Mouse (Mus musculus) neural tube, embryonic 14.5 days (tissue): ENCODE results near the gene Cd48. TPM values are rescaled to one million over a fixed set of nuclear protein-coding genes. Genes with fewer than 3 reads are reported as not detected.

Source experiments
- ATAC-seq: fragments of 200-750 bp; cut with Nextera tagmentation; 2 replicates; pipeline ENCODE4 v1.8.0; 2017; ENCODE audit warnings: low read depth, mild to moderate bottlenecking, moderate TSS enrichment, moderate library complexity
- H3K27ac ChIP-seq: fragments of 300-500 bp; sonication (generic); 2 replicates; pipeline ENCODE4 v1.5.1; 2014; ENCODE audit warnings: low read depth, mild to moderate bottlenecking, control low read depth, low read length, moderate library complexity, mixed read lengths
- H3K27me3 ChIP-seq: fragments of 300-500 bp; sonication (generic); 2 replicates; pipeline ENCODE4 v1.6.1; 2014; ENCODE audit warnings: low read length; ENCODE audit not compliant: control insufficient read depth, insufficient read depth
- H3K36me3 ChIP-seq: fragments of 300-500 bp; sonication (generic); 2 replicates; pipeline ENCODE4 v1.6.1; 2014; ENCODE audit warnings: low read length, mixed read lengths; ENCODE audit not compliant: control insufficient read depth, insufficient read depth
- H3K4me1 ChIP-seq: fragments of 300-500 bp; sonication (generic); 2 replicates; pipeline ENCODE4 v1.6.1; 2014; ENCODE audit warnings: low read length; ENCODE audit not compliant: control insufficient read depth, insufficient read depth
- H3K4me2 ChIP-seq: fragments of 300-500 bp; sonication (generic); 2 replicates; pipeline ENCODE4 v1.6.1; 2014; ENCODE audit warnings: mild to moderate bottlenecking, low read depth, low read length, control low read depth
- H3K4me3 ChIP-seq: fragments of 300-500 bp; sonication (generic); 2 replicates; pipeline ENCODE4 v1.5.1; 2014; ENCODE audit warnings: low read depth, low read length, control low read depth, mixed read lengths
- H3K9ac ChIP-seq: fragments of 300-500 bp; sonication (generic); replicated peaks from 2 replicates; pipeline ENCODE4 v1.6.1; 2014; ENCODE audit warnings: low read depth, mild to moderate bottlenecking, control low read depth, low read length, mixed read lengths
- H3K9me3 ChIP-seq: fragments of 300-500 bp; sonication (generic); 2 replicates; pipeline ENCODE4 v1.6.1; 2016; ENCODE audit warnings: low read length; ENCODE audit not compliant: control insufficient read depth
- WGBS: fragments of 180-500 bp; shearing (Covaris S2); extraction: QIAGEN DNeasy Blood & Tissue Kit; methylation state at CpG from one replicate; pipeline ENCODE4 v1.1.7; 2014; 5-methylcytosine and 5-hydroxymethylcytosine counted together
- polyA plus RNA-seq: library from polyadenylated mRNA; unstranded; fragments of >200 nt; fragmentation: Nextera tagmentation; extraction: Ambion mirVana; gene quantifications from 2 replicates; pipeline ENCODE4 v1.2.1, GENCODE M21; 2014

Gene Cd48
- polyA plus RNA-seq: 0.40 and 0.98 TPM in 2 replicates

DNA sequence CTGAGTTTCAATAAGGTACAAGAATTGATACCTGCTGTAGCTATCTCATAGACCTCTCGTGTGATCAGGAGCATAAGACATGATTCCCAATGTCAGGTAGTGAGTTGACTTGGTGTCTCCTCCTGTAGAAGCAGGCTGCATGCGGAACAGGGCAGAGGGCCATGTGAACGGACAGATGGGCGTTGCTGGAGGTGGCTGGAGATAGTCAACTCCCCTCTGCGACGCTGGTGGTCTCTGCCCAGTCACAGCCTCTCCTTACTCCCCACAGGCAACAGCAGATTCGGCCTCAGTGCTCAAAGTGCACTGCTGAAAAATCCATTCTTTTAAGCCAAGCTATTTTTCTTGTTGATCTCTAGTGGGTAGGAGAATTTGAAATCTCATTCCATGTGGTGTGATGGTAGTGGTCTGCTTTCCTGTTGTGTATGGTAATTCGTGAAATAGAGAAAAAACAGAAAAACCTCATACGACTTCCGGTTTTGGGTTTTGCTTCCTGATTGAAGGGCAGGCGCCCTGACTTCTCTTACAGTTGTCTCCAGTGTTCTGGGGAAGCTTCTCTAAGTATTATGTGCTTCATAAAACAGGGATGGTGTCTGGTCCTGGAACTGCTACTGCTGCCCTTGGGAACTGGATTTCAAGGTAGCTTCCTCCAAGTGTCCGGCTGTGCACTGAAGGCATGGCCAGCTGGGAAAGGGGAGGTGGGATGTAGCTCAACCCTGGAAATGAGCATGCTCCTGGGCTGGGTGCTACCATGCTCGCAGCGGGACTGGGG lies at the start of gene Cd48:
Gene Cd48 (plus strand): TSS at position 479 of the 769 bp plus-strand sequence.
- H3K4me1 ChIP-seq: no peaks in the 10 kb centered on the region
- H3K36me3 ChIP-seq: no peaks in the 10 kb centered on the region
- 91% methylated on average over 14 of the region's 14 CpGs for WGBS
- H3K27ac ChIP-seq: no peak within 1 kb of the TSS
- no peak within 1 kb of the TSS for H3K4me2 ChIP-seq
- no peaks in the 10 kb centered on the region for H3K27me3 ChIP-seq
- H3K4me3 ChIP-seq: no peak within 1 kb of the TSS
- H3K9ac ChIP-seq: no peak within 1 kb of the TSS
- no peaks in the 10 kb centered on the region for H3K9me3 ChIP-seq
- ATAC-seq: no peak

DNA sequence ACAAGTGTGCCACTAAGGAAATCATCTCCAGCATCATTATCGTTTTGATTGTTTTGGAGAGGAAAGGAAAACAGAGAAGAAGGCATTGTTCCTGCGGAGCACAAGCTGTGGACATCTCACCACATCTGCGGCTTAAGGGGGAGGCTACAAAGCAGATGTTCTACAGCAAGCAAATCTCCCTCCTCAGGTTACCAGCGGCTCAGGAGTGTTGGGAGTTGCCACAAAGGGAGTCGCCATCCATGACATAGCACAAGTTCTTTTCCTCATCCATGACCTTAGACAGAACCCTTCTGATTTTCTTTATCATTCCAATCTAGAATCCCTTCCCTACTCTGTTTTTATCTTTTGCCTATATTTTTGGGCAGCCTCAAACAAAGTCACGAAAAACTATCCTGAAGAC lies 46.1 kb upstream of the Cd48 start:
- WGBS: 75% methylated on average over 6 of the region's 6 CpGs
- H3K4me3 ChIP-seq: no peak overlapping the region

DNA sequence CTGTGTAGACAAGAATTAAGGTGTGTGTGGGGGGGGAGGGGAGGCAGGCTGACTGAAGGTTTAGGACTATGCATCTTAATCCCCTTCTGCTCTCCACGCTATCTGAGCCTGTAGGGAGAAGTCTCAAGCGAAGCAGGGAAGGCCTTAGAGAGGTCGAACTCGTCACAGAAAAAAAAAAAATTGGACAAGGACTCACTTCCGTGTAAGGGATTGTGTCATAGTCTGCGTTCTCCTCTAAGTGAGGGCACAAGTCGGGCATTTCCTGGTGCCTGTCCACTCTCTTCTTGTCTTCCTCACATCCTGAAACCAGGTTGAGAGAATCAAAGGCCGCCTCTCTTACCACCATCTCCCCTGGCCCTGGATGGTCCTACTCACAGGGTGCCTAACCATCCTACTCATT lies 44.7 kb upstream of the Cd48 start:
- no peak overlapping the region for H3K4me2 ChIP-seq
- H3K36me3 ChIP-seq: no peaks in the 10 kb centered on the region
- H3K27me3 ChIP-seq: no peaks in the 10 kb centered on the region
- no peaks in the 10 kb centered on the region for H3K9me3 ChIP-seq
- H3K4me3 ChIP-seq: no peak overlapping the region
- no peak overlapping the region for H3K27ac ChIP-seq
- no peak for ATAC-seq
- no peak overlapping the region for H3K9ac ChIP-seq
- H3K4me1 ChIP-seq: no peaks in the 10 kb centered on the region
- 95% methylated on average over 8 of the region's 8 CpGs for WGBS

More for the DNA sequence above, 46.1 kb upstream of the Cd48 start:
- Histone ChIP-seq H3K4me2 (no peak overlapping the region), H3K27ac (no peak overlapping the region), H3K27me3 (no peaks in the 10 kb centered on the region), H3K9me3 (no peaks in the 10 kb centered on the region), H3K36me3 (no peaks in the 10 kb centered on the region), H3K4me1 (no peaks in the 10 kb centered on the region), H3K9ac (no peak overlapping the region)
- ATAC-seq: no peak

DNA sequence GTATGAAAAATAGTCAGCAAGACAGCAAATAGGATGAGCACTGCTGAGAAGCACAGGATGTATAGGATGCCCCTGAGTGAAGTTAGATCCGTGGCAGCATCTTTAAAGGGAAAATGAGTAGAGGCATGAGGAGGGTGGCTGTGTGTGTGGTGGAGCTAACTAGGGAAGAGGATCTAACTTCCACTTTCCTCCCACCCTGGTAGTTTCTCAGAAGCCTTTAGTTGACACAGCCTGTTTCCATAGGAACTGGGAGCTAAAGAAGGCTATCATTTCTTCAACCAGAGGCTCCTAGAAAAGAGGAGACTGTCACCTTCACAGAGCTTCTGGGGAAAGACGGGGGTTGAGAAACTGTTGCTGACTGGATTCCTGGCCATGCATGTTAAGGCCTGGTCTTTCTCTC lies 43.1 kb upstream of the Cd48 start:
- Histone ChIP-seq H3K4me2 (no peak overlapping the region), H3K4me1 (no peaks in the 10 kb centered on the region), H3K9ac (no peak overlapping the region), H3K27me3 (no peaks in the 10 kb centered on the region), H3K4me3 (no peak overlapping the region), H3K27ac (no peak overlapping the region), H3K9me3 (no peaks in the 10 kb centered on the region), H3K36me3 (no peaks in the 10 kb centered on the region)
- no peak for ATAC-seq
- 72% methylated on average over 2 of the region's 2 CpGs for WGBS

DNA sequence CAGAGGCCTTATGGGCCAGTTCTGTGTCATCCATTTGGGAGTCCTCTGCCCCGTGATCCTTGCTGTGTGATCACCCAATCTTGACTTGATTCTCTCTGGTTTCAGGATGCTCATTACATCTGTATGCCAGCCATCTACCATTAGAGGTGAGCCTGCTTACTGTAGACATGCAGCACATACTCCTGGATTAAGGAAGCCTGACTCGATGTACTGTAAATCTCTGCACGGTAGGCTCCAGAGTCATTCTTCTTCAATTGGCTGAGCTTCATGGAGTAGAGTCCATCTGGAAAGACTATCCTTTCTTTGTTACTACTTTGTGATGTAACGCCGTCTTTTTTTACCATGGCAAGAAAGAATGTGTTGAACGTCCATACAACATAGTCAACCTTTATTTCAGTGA lies 41.0 kb upstream of the Cd48 start:
- H3K4me3 ChIP-seq: no peak overlapping the region
- no peaks in the 10 kb centered on the region for H3K4me1 ChIP-seq
- H3K4me2 ChIP-seq: no peak overlapping the region
- ATAC-seq: no peak
- no peak overlapping the region for H3K9ac ChIP-seq
- no peaks in the 10 kb centered on the region for H3K36me3 ChIP-seq
- 93% methylated on average over 6 of the region's 6 CpGs for WGBS
- H3K27ac ChIP-seq: no peak overlapping the region
- no peaks in the 10 kb centered on the region for H3K27me3 ChIP-seq
- H3K9me3 ChIP-seq: no peaks in the 10 kb centered on the region

DNA sequence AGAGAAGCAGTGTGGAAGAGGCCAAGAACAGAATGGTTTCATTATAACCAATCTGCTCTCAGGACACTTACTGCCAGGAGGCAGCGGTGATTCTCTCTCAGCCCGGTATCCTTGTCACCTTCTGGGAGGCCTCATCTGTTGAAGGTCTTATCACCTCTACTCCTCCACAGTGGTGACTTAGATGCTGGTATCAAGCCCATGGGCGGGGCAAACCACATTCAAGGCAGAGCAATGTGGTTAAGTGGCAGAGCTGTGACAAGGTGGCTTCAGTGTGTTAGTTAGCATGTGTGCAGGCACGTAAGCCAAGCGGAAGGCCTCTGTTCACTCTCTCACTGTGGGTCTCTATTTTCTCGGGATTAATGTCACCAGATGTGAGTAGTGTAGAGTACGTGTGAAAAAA lies 38.2 kb upstream of the Cd48 start:
- WGBS: 87% methylated on average over 7 of the region's 7 CpGs
- ATAC-seq: no peak

DNA sequence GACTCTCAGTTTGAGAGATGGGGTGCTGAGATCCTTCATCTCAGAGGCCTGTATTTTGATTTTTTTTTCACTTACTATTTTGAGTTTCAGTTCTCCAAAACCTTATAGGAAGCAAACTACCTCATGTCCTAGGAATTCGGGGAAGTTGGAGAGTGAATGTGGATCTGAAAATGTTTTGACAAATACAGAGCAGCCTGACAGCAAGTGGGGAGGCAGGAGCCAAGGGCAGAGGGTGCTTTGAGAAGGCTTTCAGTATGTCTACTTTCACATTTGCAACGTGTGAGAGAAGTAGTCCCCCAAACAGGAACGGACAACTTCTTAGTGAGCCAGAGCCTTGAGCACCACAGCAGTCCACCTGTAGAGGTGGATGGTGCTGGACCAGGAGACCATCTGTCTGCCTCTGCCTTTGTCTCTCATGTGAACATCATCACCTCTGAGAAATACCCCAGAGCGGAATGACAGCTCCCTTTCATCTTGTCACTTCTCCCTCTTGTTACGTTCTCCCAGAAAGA lies 35.3 kb upstream of the Cd48 start:
- H3K4me2 ChIP-seq: no peak overlapping the region
- H3K27me3 ChIP-seq: no peaks in the 10 kb centered on the region
- no peaks in the 10 kb centered on the region for H3K4me1 ChIP-seq
- WGBS: 78% methylated on average over 5 of the region's 5 CpGs
- no peaks in the 10 kb centered on the region for H3K36me3 ChIP-seq
- no peak overlapping the region for H3K9ac ChIP-seq
- H3K4me3 ChIP-seq: no peak overlapping the region
- no peaks in the 10 kb centered on the region for H3K9me3 ChIP-seq
- H3K27ac ChIP-seq: no peak overlapping the region
- no peak for ATAC-seq

More for the DNA sequence above, 38.2 kb upstream of the Cd48 start:
- no peaks in the 10 kb centered on the region for H3K27me3 ChIP-seq
- H3K4me2 ChIP-seq: no peak overlapping the region
- H3K9me3 ChIP-seq: no peaks in the 10 kb centered on the region
- no peak overlapping the region for H3K4me3 ChIP-seq
- no peak overlapping the region for H3K9ac ChIP-seq
- no peaks in the 10 kb centered on the region for H3K4me1 ChIP-seq
- no peaks in the 10 kb centered on the region for H3K36me3 ChIP-seq
- H3K27ac ChIP-seq: no peak overlapping the region

DNA sequence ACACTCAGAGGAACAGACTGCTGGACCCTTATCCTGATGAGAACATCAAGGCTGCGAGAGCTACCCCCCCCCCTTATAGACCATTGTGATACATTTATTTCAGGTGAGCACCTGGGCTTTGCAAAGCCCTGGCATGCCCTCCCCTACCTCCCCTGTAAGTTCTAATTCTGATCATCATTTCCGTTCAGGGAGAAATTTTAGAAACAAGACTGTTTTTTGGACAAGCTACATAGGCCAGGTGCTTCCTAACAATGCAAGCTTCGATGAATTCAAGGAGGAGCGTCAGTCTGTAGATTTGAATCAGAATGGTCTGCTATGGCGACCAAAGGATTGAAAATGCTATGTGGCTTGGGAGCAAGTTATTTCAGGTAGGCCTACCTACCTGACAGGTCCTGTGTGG lies 34.1 kb upstream of the Cd48 start:
- no peaks in the 10 kb centered on the region for H3K4me1 ChIP-seq
- ATAC-seq: no peak
- WGBS: 85% methylated on average over 5 of the region's 5 CpGs
- H3K9ac ChIP-seq: no peak overlapping the region
- H3K36me3 ChIP-seq: no peaks in the 10 kb centered on the region
- H3K4me3 ChIP-seq: no peak overlapping the region
- no peak overlapping the region for H3K27ac ChIP-seq
- H3K9me3 ChIP-seq: no peaks in the 10 kb centered on the region
- H3K27me3 ChIP-seq: no peaks in the 10 kb centered on the region
- H3K4me2 ChIP-seq: no peak overlapping the region

DNA sequence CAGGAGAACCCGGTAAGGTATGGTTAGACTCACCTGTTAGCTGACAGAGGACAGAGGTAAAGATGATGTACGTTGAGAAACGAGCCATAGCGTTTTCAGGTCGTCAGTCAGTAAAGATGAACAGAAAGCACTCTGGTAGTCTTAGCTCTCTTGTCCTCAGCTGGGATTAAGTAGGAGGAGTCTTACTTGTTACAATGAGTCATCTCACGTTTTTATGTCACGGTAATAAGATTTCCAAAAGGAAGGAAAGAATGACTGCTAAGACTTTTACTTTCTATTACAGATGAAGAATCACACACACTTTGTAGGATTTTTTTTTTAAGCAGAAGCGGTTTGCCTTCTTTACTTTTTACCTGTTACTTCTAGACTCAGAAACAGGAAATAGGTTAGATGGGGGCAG lies 33.0 kb upstream of the Cd48 start:
- Histone ChIP-seq H3K27me3 (no peaks in the 10 kb centered on the region), H3K36me3 (no peaks in the 10 kb centered on the region), H3K4me2 (no peak overlapping the region), H3K27ac (no peak overlapping the region), H3K4me1 (no peaks in the 10 kb centered on the region), H3K9ac (no peak overlapping the region), H3K9me3 (no peaks in the 10 kb centered on the region), H3K4me3 (no peak overlapping the region)
- 85% methylated on average over 8 of the region's 8 CpGs for WGBS
- ATAC-seq: no peak
